In the genomic region with DNA sequence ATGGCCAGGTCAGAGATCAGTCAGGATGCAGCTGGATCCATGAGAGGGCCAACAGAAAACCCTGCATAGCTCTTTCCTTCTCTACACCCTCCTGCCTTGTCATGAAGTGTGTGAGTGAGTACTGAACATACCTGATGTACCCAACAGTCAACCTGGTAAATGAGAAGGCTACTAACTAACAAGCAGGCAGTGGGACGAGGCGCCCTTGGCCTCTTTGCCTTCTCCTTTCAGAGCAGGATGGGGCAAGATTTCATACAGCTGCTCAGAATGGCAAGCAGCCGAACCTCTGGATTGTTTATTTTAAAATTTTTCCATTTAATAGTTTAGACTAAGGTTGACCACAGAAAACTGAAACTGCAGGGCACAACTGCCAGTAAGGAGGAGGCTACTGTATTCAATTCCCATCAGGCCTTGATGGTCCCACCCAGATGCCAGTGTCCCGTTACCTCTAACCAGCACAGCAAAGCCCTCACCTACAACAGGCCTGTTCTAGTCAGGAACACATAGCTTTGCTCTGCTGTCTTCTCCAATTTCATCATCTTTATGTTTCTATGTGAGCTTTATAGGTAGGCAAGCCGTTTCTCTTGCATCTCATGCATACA, we compare ENCODE assay signal across 14 mouse cellular contexts.
A peak's percentile ranks its signal among the peaks of the same experiment; 100 is the strongest.
DNase-seq lines count a peak whose midpoint lies in the region; ATAC-seq and TF ChIP-seq lines count a peak whose summit lies in the region.
"Had no signal": no experiment of that assay in that cellular context is flagged by ENCODE, and none has a peak within 500 bp of the region (broad histone marks: within the 10 kb centered on the region; RNA-seq: fewer than 3 reads in every experiment).

No protein-coding gene starts in this region.

- TF ChIP-seq CTCF in left cerebral cortex, adult 2 months (IDR thresholded peaks at IDR 0.05) = no peak
- TF ChIP-seq CTCF in midbrain, postnatal 0 days (IDR thresholded peaks at IDR 0.05) = no peak
- TF ChIP-seq CTCF in thymus, adult 2 months (IDR thresholded peaks at IDR 0.05; ENCODE audit: borderline replicate concordance, control insufficient read depth, extremely low read depth, insufficient read depth, low read length, poor library complexity) = no peak

- DNase-seq in left cerebral cortex, adult 2 months (ENCODE audit: extremely low spot score in 1 of 2, low spot score in 2 of 2) = no peak
- no peak for DNase-seq in left cerebral cortex, adult 8-10 months (ENCODE audit: low spot score in 2 of 2)
- peak; percentile 54 for DNase-seq in embryonic facial prominence, embryonic 14.5 days (ENCODE audit: low spot score)
- DNase-seq in midbrain, postnatal 0 days (ENCODE audit: low spot score) = no peak
- no peak for DNase-seq in heart, postnatal 36 days
- no peak for DNase-seq in thymus, adult 2 months
- DNase-seq: cerebellum, adult 9-11 months; kidney, postnatal 4 days; right cerebral cortex, postnatal 4 days; thymus, adult 18-20 months had no signal

- H3K9ac ChIP-seq in embryonic facial prominence, embryonic 14.5 days (ENCODE audit: low read depth, low read length) = no peak overlapping the region
- no peak overlapping the region for H3K9ac ChIP-seq in intestine, embryonic 16.5 days (ENCODE audit: low read depth, low read length)
- no peak overlapping the region for H3K9ac ChIP-seq in midbrain, postnatal 0 days (replicated peaks; ENCODE audit: low read length, poor library complexity, severe bottlenecking)
- H3K9ac ChIP-seq: hindbrain, embryonic 14.5 days had no signal

- H3K4me3 ChIP-seq in left cerebral cortex, adult 2 months = no peak overlapping the region
- no peak overlapping the region for H3K4me3 ChIP-seq in embryonic facial prominence, embryonic 14.5 days (ENCODE audit: low read depth, low read length)
- H3K4me3 ChIP-seq in intestine, embryonic 16.5 days (ENCODE audit: low read length) = no peak overlapping the region
- no peak overlapping the region for H3K4me3 ChIP-seq in midbrain, postnatal 0 days (ENCODE audit: low read depth, low read length)
- H3K4me3 ChIP-seq in thymus, adult 2 months (ENCODE audit: control insufficient read depth, insufficient read depth, low read length) = no peak overlapping the region

- H3K27me3 ChIP-seq in embryonic facial prominence, embryonic 14.5 days (replicated peaks; ENCODE audit: control insufficient read depth, insufficient read depth, low read length) = no peaks in the 10 kb centered on the region
- no peaks in the 10 kb centered on the region for H3K27me3 ChIP-seq in intestine, embryonic 16.5 days (replicated peaks; ENCODE audit: control insufficient read depth, insufficient read depth, low read length)
- H3K27me3 ChIP-seq in midbrain, postnatal 0 days (ENCODE audit: insufficient read depth, low read length) = no peaks in the 10 kb centered on the region
- H3K27me3 ChIP-seq in thymus, adult 2 months (ENCODE audit: control insufficient read depth, insufficient read depth, low read length) = no peaks in the 10 kb centered on the region

- TF ChIP-seq POLR2A in thymus, adult 2 months (IDR thresholded peaks at IDR 0.05; ENCODE audit: control insufficient read depth, extremely low read depth, insufficient read depth, low read length, poor library complexity) = no peak

- H3K36me3 ChIP-seq in embryonic facial prominence, embryonic 14.5 days (ENCODE audit: control insufficient read depth, insufficient read depth, low read length) = peaks cover 29% of the 10 kb centered on the region
- H3K36me3 ChIP-seq in intestine, embryonic 16.5 days (ENCODE audit: control insufficient read depth, insufficient read depth, low read length) = no peaks in the 10 kb centered on the region
- H3K36me3 ChIP-seq in midbrain, postnatal 0 days (ENCODE audit: insufficient read depth, low read length) = peaks cover 28% of the 10 kb centered on the region
- no peaks in the 10 kb centered on the region for H3K36me3 ChIP-seq in thymus, adult 2 months (ENCODE audit: control insufficient read depth, insufficient read depth, low read length)

- H3K4me2 ChIP-seq in embryonic facial prominence, embryonic 14.5 days (ENCODE audit: low read depth, low read length) = no peak overlapping the region
- H3K4me2 ChIP-seq in intestine, embryonic 16.5 days (ENCODE audit: low read depth, low read length) = no peak overlapping the region
- H3K4me2 ChIP-seq in midbrain, postnatal 0 days (ENCODE audit: low read depth, low read length, poor library complexity, severe bottlenecking) = no peak overlapping the region
- H3K4me2 ChIP-seq: hindbrain, embryonic 14.5 days had no signal

- H3K4me1 ChIP-seq in embryonic facial prominence, embryonic 14.5 days (ENCODE audit: control insufficient read depth, insufficient read depth, low read length) = peaks cover 2% of the 10 kb centered on the region; the same call in 1 of the 2 replicates
- peaks cover 11% of the 10 kb centered on the region for H3K4me1 ChIP-seq in intestine, embryonic 16.5 days (ENCODE audit: control insufficient read depth, insufficient read depth, low read length)
- no peaks in the 10 kb centered on the region; the same call in 1 of the 2 replicates for H3K4me1 ChIP-seq in midbrain, postnatal 0 days (ENCODE audit: insufficient read depth, low read length)
- no peaks in the 10 kb centered on the region for H3K4me1 ChIP-seq in thymus, adult 2 months (replicated peaks; ENCODE audit: control insufficient read depth, insufficient read depth, low read length)

- 0 out of 2 replicates have a peak, but pooled peaks have one; percentile 41 for ATAC-seq in embryonic facial prominence, embryonic 14.5 days (ENCODE audit: low read depth)
- no peak for ATAC-seq in intestine, embryonic 16.5 days
- no peak for ATAC-seq in midbrain, postnatal 0 days (ENCODE audit: low FRiP score)
- ATAC-seq in erythroblast, adult 5-6 weeks (replicated peaks; ENCODE audit: low FRiP score, poor library complexity, severe bottlenecking) = no peak

- intact Hi-C loops in left cerebral cortex, adult 2 months (cut with DNase I) = no loop called here
- intact Hi-C loops in heart, postnatal 36 days (cut with DNase I) = loop anchor here (5.0 kb wide), 1 partner anchor 47 kb away; no protein-coding TSS in a partner anchor

- H3K9me3 ChIP-seq in embryonic facial prominence, embryonic 14.5 days (ENCODE audit: control insufficient read depth, low read length) = no peaks in the 10 kb centered on the region
- H3K9me3 ChIP-seq in intestine, embryonic 16.5 days (ENCODE audit: control insufficient read depth, low read length) = no peaks in the 10 kb centered on the region
- no peaks in the 10 kb centered on the region for H3K9me3 ChIP-seq in midbrain, postnatal 0 days (ENCODE audit: low read length)

- H3K27ac ChIP-seq in left cerebral cortex, adult 2 months = peak overlapping the region; percentile 83
- peak overlapping the region; percentile 45 for H3K27ac ChIP-seq in embryonic facial prominence, embryonic 14.5 days (replicated peaks; ENCODE audit: low read depth, low read length)
- H3K27ac ChIP-seq in intestine, embryonic 16.5 days (ENCODE audit: low read length) = 0 out of 2 replicates have a peak overlapping the region, but pooled peaks have one; percentile 7
- peak overlapping the region; percentile 58; the same call in 1 of the 2 replicates for H3K27ac ChIP-seq in midbrain, postnatal 0 days (ENCODE audit: low read depth, low read length)
- H3K27ac ChIP-seq in thymus, adult 2 months (ENCODE audit: control insufficient read depth, insufficient read depth, low read length) = no peak overlapping the region
- H3K27ac ChIP-seq: macrophage had no signal

- WGBS in embryonic facial prominence, embryonic 14.5 days = 56% methylated on average over 5 of the region's 5 CpGs
- WGBS in intestine, embryonic 16.5 days = 66% methylated on average over 5 of the region's 5 CpGs
- 89% methylated on average over 5 of the region's 5 CpGs for WGBS in midbrain, postnatal 0 days
- WGBS in thymus, adult 2 months = 95% methylated on average over 5 of the region's 5 CpGs
